Mouse (Mus musculus) liver, embryonic 13.5 days (tissue): ENCODE measurements around the gene Setd7. TPM values are rescaled to one million over a fixed set of nuclear protein-coding genes. Genes with fewer than 3 reads are reported as not detected.
"Not testable (repeated sequence)": the region's sequence is repeated elsewhere in the genome, so short reads cannot be mapped to it uniquely, and the experiment has no call there.

ENCODE experiments used
- ATAC-seq: fragments of 200-750 bp; cut with Nextera tagmentation; 2 replicates; pipeline ENCODE4 v1.8.0; 2017; ENCODE audit warnings: low read depth, mild to moderate bottlenecking, moderate number of reproducible peaks, moderate library complexity
- DNase-seq: peaks from one replicate; pipeline ENCODE4 v3.0.0; 2022
- H3K27ac ChIP-seq: fragments of 300-500 bp; sonication (generic); 2 replicates; pipeline ENCODE4 v1.5.1; 2015; ENCODE audit warnings: moderate library complexity, mild to moderate bottlenecking, inconsistent platforms
- H3K27me3 ChIP-seq: fragments of 300-500 bp; sonication (generic); 2 replicates; pipeline ENCODE4 v1.6.1; 2015; ENCODE audit warnings: mild to moderate bottlenecking, inconsistent platforms
- H3K36me3 ChIP-seq: fragments of 300-500 bp; sonication (generic); 2 replicates; pipeline ENCODE4 v1.6.1; 2015; ENCODE audit warnings: mild to moderate bottlenecking, inconsistent platforms
- H3K4me1 ChIP-seq: fragments of 300-500 bp; sonication (generic); replicated peaks from 2 replicates; pipeline ENCODE4 v1.6.1; 2015; ENCODE audit warnings: inconsistent platforms
- H3K4me2 ChIP-seq: fragments of 300-500 bp; sonication (generic); 2 replicates; pipeline ENCODE4 v1.6.1; 2015; ENCODE audit warnings: inconsistent platforms, mild to moderate bottlenecking, moderate library complexity
- H3K4me3 ChIP-seq: fragments of 300-500 bp; sonication (generic); replicated peaks from 2 replicates; pipeline ENCODE4 v1.5.1; 2015; ENCODE audit warnings: mild to moderate bottlenecking, inconsistent platforms
- H3K9ac ChIP-seq: fragments of 300-500 bp; sonication (generic); 2 replicates; pipeline ENCODE4 v1.6.1; 2015; ENCODE audit warnings: mild to moderate bottlenecking, inconsistent platforms
- H3K9me3 ChIP-seq: fragments of 300-500 bp; sonication (generic); replicated peaks from 2 replicates; pipeline ENCODE4 v1.6.1; 2016; ENCODE audit warnings: inconsistent platforms
- WGBS: fragments of 180-500 bp; shearing (Covaris S2); methylation state at CpG from one replicate; pipeline ENCODE4 v1.1.7; 2015; ENCODE audit not compliant: insufficient replicate concordance; 5-methylcytosine and 5-hydroxymethylcytosine counted together
- polyA plus RNA-seq: library from polyadenylated mRNA; unstranded; fragments of >200 nt; fragmentation: Nextera tagmentation; extraction: Ambion mirVana; gene quantifications from 2 replicates; pipeline ENCODE4 v1.2.1, GENCODE M21; 2015

Setd7 gene
- polyA plus RNA-seq, 1 experiment from 2014 or later = 0.67 TPM

DNA sequence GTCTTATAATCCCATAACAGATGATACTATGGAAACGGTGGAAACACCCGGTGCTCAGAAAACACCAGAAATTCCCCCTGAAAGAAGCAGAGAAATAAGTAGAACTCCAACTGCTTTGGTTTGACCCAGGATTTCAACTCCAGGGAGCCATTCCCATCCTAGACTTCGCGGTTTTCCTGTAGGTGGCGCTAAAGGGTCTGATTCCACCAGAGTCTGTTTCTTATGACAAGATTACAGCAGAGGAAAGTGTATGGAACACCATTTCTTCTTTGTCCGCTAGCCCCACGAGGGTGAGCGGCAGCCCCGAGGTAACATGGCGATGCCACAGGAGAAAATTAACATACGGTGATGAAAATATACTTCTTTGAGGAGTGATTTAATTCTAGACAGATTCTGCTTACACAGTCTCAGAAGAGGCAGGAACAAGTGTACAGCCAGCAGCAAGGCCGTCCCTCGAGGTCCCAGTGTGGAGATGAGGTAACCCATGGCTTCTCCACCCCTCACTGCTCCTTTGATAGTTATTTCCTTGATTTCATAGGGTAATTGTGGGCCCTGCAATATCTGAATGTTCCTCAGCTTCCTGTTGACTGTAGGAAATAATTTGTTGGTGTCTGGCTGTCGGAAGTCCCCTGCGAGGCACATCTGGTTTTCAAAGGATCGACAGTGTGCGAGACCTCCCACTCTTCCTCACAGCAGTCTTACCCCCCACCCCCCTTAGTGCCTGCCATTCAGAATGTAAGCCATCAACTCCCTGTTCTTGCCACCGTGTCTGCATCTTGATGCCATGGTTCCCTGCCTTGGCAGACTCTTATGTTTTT is 23.1 kb upstream of the Setd7 start:
- Histone ChIP-seq H3K4me2 (no peak overlapping the region), H3K36me3 (no peaks in the 10 kb centered on the region), H3K27me3 (0 out of 2 replicates have a peak, but pooled peaks cover 3% of the 10 kb centered on the region), H3K9ac (no peak overlapping the region), H3K27ac (no peak overlapping the region), H3K4me1 (no peaks in the 10 kb centered on the region), H3K4me3 (no peak overlapping the region), H3K9me3 (no peaks in the 10 kb centered on the region)
- ATAC-seq (no peak), DNase-seq (peak; percentile 43)
- 28% methylated on average over 18 of the region's 18 CpGs for WGBS

DNA sequence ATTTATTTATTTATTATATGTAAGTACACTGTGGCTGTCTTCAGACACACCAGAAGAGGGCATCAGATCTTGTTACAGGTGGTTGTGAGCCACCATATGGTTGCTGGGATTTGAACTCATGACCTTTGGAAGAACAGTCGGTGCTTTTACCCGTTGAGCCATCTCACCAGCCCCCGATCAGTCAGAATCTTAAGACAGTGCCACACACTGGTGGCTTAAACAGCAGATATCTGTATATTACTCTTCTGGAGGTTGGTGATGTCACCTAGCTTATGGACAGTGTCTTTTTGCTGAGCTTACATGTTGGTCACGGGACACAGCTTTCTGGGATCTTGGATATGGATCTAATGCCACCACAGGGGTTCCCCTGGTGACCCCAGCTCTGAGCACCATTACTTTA is 18.6 kb upstream of the Setd7 start:
- H3K9ac ChIP-seq, H3K27ac ChIP-seq, H3K36me3 ChIP-seq, H3K4me2 ChIP-seq, H3K9me3 ChIP-seq, H3K4me1 ChIP-seq, DNase-seq, H3K4me3 ChIP-seq, ATAC-seq, H3K27me3 ChIP-seq: not testable (repeated sequence)
- WGBS = 70% methylated on average over 4 of the region's 4 CpGs

DNA sequence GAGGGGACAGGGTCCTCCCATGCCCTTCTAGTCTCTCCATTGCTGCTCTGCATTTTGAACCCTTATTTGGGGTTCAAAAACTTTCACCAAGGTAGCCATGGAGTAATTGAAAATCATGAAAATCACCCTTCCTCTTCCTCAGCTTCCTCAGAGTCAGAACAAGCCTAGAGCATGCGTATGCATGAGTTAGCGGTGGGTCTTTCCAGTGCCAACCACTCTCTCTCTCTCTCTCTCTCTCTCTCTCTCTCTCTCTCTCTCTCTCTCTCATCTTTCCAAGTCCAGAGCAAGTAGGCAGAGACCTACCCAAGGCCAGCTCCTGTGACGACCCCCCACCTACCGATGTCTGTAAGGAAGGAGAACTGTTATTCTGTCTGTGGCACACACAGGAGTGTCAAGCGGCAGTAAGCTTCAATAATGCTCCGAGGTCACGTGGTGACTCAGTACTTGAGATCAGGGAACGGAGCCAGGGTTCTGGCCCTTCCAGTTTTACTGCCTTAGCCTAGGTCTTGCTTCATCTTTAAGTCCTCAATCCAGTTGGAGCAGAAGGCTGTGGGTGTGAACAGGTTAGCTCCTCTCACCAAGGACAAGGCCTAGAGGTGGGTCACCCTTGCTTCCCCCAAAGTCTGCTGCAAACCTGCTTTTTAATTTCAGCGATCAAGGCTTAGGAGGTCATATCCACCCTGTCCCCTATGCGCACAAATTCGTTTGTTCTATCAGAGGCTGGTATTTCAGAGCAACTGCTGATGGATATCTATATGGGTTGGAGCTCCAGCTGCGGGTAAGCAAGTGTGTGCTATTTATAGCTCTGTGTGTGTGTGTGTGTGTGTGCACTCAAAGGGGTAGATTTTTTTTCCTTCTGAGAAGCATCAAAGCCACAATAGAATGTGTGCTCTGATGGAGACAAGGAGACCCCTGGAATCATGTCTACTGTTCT is 17.4 kb upstream of the Setd7 start:
- no peak for ATAC-seq
- Histone ChIP-seq H3K9ac (no peak overlapping the region), H3K27ac (no peak overlapping the region), H3K27me3 (no peaks in the 10 kb centered on the region), H3K4me3 (no peak overlapping the region), H3K4me1 (no peaks in the 10 kb centered on the region), H3K36me3 (no peaks in the 10 kb centered on the region), H3K4me2 (no peak overlapping the region), H3K9me3 (no peaks in the 10 kb centered on the region)
- no peak for DNase-seq
- WGBS = 59% methylated on average over 12 of the region's 12 CpGs

DNA sequence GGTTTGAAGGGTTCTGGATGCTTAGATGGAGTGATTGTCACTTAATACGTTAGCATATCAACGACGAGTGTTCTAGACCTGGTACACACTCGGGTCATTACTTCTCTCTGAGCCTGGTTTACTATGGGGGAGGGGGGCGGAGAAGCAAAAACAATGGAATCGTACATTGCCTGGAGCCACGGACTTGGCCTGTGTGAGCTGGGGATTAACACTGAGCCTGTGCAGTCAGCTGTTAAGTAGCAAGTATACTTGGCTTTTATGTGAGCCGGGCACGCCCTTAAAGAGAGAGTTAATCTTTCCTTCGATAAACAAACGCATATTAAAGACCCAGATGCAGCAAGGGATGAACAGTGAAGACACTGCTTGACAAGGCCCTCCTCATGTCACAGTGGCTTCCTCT is 16.7 kb upstream of the Setd7 start:
- Histone ChIP-seq H3K4me2 (no peak overlapping the region), H3K36me3 (no peaks in the 10 kb centered on the region), H3K27me3 (no peaks in the 10 kb centered on the region), H3K9me3 (no peaks in the 10 kb centered on the region), H3K27ac (no peak overlapping the region), H3K4me3 (no peak overlapping the region), H3K9ac (no peak overlapping the region), H3K4me1 (no peaks in the 10 kb centered on the region)
- ATAC-seq = no peak
- DNase-seq = no peak
- WGBS = 74% methylated on average over 11 of the region's 11 CpGs

DNA sequence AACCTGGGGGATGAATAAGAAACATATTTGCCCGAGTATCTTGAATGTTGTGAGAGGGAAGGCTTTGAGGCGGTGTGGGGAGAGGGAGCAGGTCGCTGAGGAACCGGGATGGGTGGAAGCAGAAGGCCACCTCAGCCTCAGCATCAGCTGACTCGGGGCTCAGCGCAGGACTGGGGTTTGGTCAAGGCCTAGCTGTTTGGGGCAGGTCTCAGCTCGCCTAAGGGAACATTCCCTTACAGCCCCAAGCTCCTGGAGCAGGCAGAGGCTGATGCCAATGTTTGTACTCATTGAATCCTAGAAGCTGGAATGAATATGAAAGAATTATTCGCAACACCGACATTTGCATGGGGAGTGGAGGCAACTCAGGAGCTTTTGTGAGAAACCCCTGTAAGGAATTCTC is 13.2 kb upstream of the Setd7 start:
- ATAC-seq (no peak), DNase-seq (no peak)
- H3K9me3 ChIP-seq = no peaks in the 10 kb centered on the region
- no peak overlapping the region for H3K4me2 ChIP-seq
- no peaks in the 10 kb centered on the region for H3K4me1 ChIP-seq
- no peak overlapping the region for H3K4me3 ChIP-seq
- no peaks in the 10 kb centered on the region for H3K27me3 ChIP-seq
- no peaks in the 10 kb centered on the region for H3K36me3 ChIP-seq
- no peak overlapping the region for H3K27ac ChIP-seq
- WGBS = 71% methylated on average over 9 of the region's 9 CpGs
- H3K9ac ChIP-seq = no peak overlapping the region

DNA sequence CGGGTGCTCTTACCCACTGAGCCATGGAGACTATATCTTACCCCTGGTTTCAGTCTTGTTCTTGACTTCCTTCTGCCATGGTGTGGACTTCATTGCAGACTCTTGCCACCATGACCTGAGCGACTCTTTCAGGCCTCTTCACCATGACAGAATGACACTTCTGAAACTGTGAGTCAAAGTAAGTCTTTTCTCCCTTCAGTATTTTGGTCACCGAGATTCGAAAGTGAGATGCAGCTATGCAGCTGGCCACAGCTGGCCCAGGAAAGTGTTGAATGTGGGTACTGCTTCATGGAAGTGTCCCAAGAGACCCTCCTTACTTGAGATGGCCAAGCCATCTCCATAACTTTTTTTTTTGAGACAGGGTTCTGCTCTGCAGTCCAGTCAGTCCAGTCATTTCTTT is 9.5 kb upstream of the Setd7 start:
- no peak overlapping the region for H3K27ac ChIP-seq
- no peaks in the 10 kb centered on the region for H3K27me3 ChIP-seq
- no peak overlapping the region for H3K9ac ChIP-seq
- H3K4me3 ChIP-seq = no peak overlapping the region
- DNase-seq (no peak), ATAC-seq (no peak)
- no peaks in the 10 kb centered on the region for H3K4me1 ChIP-seq
- WGBS = 69% methylated on average over 4 of the region's 4 CpGs
- no peak overlapping the region for H3K4me2 ChIP-seq
- H3K9me3 ChIP-seq = no peaks in the 10 kb centered on the region
- H3K36me3 ChIP-seq = no peaks in the 10 kb centered on the region

DNA sequence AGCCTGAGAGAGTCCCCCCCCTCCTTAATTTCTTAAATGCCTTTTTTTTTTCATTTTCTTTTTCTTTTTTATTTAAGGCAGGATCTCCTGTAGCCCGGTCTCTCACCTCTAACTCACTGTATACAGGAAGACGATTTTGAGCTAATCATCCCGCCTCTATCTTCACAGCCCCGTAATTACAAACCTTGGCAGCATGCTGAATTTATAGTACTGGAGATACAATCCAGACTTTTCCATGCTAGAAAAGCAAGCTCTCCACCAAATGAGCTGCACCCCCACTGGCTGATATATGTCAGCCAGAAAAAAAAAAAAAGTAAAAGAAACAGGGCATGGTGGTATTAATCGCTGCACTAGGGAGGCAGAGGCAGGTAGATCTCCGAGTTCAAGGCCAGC is 1.3 kb upstream of the Setd7 start:
- Histone ChIP-seq H3K9ac (no peak overlapping the region), H3K27ac (no peak overlapping the region), H3K4me1 (peaks cover 33% of the 10 kb centered on the region), H3K9me3 (no peaks in the 10 kb centered on the region), H3K27me3 (peaks cover 33% of the 10 kb centered on the region), H3K4me2 (peak overlapping the region; percentile 99; the same call in 1 of the 2 replicates), H3K4me3 (no peak overlapping the region), H3K36me3 (no peaks in the 10 kb centered on the region)
- 69% methylated on average over 6 of the region's 6 CpGs for WGBS
- no peak for DNase-seq
- no peak for ATAC-seq

DNA sequence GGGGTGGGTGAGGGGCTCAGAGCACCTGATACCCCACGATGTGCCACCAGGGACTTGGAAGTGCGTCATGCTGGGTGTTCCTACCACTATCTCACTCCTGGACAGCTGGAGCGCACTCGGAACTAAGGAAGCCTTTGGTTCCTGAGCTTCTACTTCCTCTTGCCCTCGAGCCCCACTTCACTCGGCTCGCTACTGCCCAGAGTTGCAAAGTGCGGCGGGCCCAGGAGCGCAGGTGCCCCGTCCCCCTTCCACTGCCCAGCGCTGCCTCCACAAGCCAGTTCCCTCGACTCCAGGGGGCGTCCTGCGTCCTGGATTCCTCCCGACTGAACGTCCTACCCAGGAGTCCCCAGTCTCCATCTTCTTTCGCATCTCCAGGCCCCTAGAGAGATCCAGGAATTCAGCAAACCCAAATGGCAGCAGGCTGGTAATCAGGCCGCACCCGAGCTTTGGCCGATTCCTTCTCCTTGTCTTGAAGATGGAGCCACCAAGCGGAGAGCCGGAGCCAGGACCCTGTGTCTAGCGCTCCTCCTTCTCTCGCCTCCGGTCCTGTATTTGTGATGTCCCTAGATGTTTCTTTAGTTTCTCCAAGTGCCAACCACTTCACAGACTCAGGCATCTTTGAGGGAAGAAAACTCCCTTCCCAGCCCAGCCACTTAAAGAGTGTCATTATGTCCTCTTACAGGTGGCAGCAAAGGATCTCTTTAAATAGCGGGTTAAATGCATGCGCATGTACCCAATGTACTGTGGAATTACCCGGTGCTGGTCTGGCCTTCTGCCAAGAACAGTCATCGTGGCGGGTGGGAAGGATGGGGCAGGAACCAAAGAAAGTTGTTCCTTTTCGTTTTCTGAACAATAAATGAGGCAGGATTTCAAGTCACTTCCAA is 672 bp upstream of the Setd7 start:
- H3K9me3 ChIP-seq = no peaks in the 10 kb centered on the region
- ATAC-seq (peak; percentile 39), DNase-seq (peak; percentile 34)
- no peaks in the 10 kb centered on the region for H3K36me3 ChIP-seq
- H3K9ac ChIP-seq = peak overlapping the region; percentile 86
- H3K4me3 ChIP-seq = peak overlapping the region; percentile 80
- peak overlapping the region; percentile 99 for H3K4me2 ChIP-seq
- H3K27ac ChIP-seq = peak overlapping the region; percentile 77
- 5% methylated on average over 32 of the region's 32 CpGs for WGBS
- H3K27me3 ChIP-seq = peaks cover 33% of the 10 kb centered on the region
- peaks cover 33% of the 10 kb centered on the region for H3K4me1 ChIP-seq

DNA sequence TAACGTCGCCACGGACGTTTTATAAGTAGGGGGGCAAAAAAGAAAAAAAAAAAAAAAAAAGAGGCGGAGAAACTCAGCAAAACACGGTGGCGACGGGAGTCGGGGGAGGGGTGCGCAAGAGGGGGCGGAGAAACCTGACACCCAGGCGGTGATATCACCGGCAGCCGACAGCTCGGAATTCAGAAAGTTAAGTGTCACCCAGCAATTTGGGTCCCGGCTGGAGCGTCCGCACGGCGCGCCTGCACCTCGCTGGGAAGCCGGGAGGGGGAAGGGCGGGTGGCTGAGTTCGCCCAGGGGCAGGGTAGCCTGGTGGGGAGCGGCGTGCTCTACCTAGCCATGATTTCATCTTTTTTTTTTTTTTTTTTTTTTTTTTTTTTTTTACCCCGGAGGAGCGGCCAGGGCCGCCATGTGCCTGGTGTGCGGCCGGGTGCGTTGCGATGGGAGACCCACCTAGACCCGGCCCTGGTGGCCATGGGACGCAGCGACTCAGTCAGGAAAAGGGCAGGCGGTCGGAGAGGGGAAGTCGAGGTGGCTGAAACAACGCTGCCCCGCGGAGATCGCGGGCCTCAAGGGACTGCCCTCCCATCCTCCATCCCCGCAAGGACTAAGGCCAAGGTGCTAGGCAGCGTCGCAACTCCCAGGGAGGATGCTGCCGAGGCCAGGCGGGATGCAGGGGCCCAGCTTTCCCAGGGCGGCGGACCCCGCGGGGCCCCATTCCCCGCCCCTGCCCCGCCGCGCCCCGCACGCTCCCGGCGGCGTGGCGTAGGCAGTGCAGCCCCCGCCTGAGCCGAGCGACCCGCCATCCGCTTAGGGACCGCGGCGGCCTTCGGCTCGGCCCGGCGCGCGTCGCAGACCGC is 857 bp downstream of the Setd7 start:
- H3K27me3 ChIP-seq = peaks cover 33% of the 10 kb centered on the region
- no peaks in the 10 kb centered on the region for H3K9me3 ChIP-seq
- peak overlapping the region; percentile 99 for H3K4me2 ChIP-seq
- DNase-seq (peak; percentile 73), ATAC-seq (peak; percentile 68)
- no peaks in the 10 kb centered on the region for H3K36me3 ChIP-seq
- H3K4me3 ChIP-seq = peak overlapping the region; percentile 80
- H3K9ac ChIP-seq = peak overlapping the region; percentile 86
- H3K4me1 ChIP-seq = peaks cover 39% of the 10 kb centered on the region
- H3K27ac ChIP-seq = peak overlapping the region; percentile 77
- WGBS = under 1% methylated on average over 75 of the region's 80 CpGs

DNA sequence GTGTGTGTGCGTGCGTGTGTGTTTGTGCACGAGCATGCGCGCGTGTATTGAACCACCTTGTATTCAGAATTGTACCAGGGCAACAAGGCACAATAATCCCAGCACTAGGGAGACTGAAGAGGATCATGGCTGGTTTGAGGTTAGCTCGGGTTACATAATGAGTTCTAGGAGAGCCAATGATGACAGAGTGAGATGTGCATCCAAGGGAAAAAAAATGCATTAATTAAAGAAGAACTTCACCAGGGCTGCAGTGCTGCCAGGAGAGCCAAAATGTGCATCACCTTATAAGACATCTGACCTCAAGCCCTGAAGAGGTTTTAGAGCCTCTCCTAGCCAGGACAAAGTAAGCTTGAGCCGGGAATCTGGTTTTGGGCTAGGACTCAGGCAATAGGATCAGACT is 5.1 kb downstream of the Setd7 start:
- H3K36me3 ChIP-seq = no peaks in the 10 kb centered on the region
- no peak overlapping the region for H3K4me3 ChIP-seq
- peaks cover 54% of the 10 kb centered on the region for H3K4me1 ChIP-seq
- no peaks in the 10 kb centered on the region for H3K9me3 ChIP-seq
- H3K9ac ChIP-seq = no peak overlapping the region
- DNase-seq (no peak), ATAC-seq (no peak)
- WGBS = 82% methylated on average over 8 of the region's 8 CpGs
- H3K4me2 ChIP-seq = no peak overlapping the region
- H3K27ac ChIP-seq = no peak overlapping the region
- H3K27me3 ChIP-seq = no peaks in the 10 kb centered on the region
